Mouse (Mus musculus) heart, embryonic 14.5 days (tissue): ENCODE results near the gene H2-Aa. TPM values are rescaled to one million over a fixed set of nuclear protein-coding genes. Genes with fewer than 3 reads are reported as not detected.

ENCODE experiments used
- ATAC-seq: fragments of 200-750 bp; cut with Nextera tagmentation; 2 replicates; pipeline ENCODE4 v1.8.0; 2017; ENCODE audit warnings: low read depth, moderate TSS enrichment; ENCODE audit not compliant: insufficient number of reproducible peaks, insufficient read depth, low FRiP score
- H3K27ac ChIP-seq, 2 experiments: fragments of 200-500 bp in 1 of 2; fragments of 300-500 bp in 1 of 2; sonication (generic) in 1 of 2; replicated peaks in 1 of 2; 2 replicates each; pipeline ENCODE4 v1.5.1; 2012 to 2014; ENCODE audit warnings: low read depth in 2 of 2, low read length in 2 of 2, control low read depth in 1 of 2, mild to moderate bottlenecking in 1 of 2, mixed read lengths in 1 of 2; ENCODE audit not compliant: control insufficient read depth in 1 of 2, insufficient read depth in 1 of 2
- H3K27me3 ChIP-seq: fragments of 300-500 bp; sonication (generic); 2 replicates; pipeline ENCODE4 v1.6.1; 2014; ENCODE audit warnings: mild to moderate bottlenecking, low read length, control low read depth; ENCODE audit not compliant: control insufficient read depth, insufficient read depth
- H3K36me3 ChIP-seq: fragments of 300-500 bp; sonication (generic); 2 replicates; pipeline ENCODE4 v1.6.1; 2014; ENCODE audit warnings: mild to moderate bottlenecking, control low read depth, low read length, mixed read lengths; ENCODE audit not compliant: control insufficient read depth, insufficient read depth
- H3K4me1 ChIP-seq, 2 experiments: fragments of 200-500 bp in 1 of 2; fragments of 300-500 bp in 1 of 2; sonication (generic) in 1 of 2; 2 replicates each; pipeline ENCODE4 v1.6.1; 2012 to 2014; ENCODE audit warnings: low read length in 2 of 2, control low read depth in 1 of 2, mixed read lengths in 1 of 2; ENCODE audit not compliant: control insufficient read depth in 2 of 2, insufficient read depth in 2 of 2
- H3K4me2 ChIP-seq: fragments of 300-500 bp; sonication (generic); 2 replicates; pipeline ENCODE4 v1.6.1; 2014; ENCODE audit warnings: mild to moderate bottlenecking, low read length
- H3K4me3 ChIP-seq, 2 experiments: fragments of 200-500 bp in 1 of 2; fragments of 300-500 bp in 1 of 2; sonication (generic) in 1 of 2; 2 replicates each; pipeline ENCODE4 v1.5.1; 2012 to 2014; ENCODE audit warnings: low read length in 2 of 2, mild to moderate bottlenecking in 2 of 2, control low read depth in 1 of 2, low read depth in 1 of 2, moderate library complexity in 1 of 2; ENCODE audit not compliant: control insufficient read depth in 1 of 2, insufficient read depth in 1 of 2
- H3K9ac ChIP-seq: fragments of 300-500 bp; sonication (generic); 2 replicates; pipeline ENCODE4 v1.6.1; 2014; ENCODE audit warnings: mild to moderate bottlenecking, low read length
- H3K9me3 ChIP-seq: fragments of 300-500 bp; sonication (generic); 2 replicates; pipeline ENCODE4 v1.6.1; 2016; ENCODE audit warnings: low read length, control low read depth; ENCODE audit not compliant: control insufficient read depth
- WGBS: fragments of 180-500 bp; shearing (Covaris S2); extraction: QIAGEN DNeasy Blood & Tissue Kit; methylation state at CpG from one replicate; pipeline ENCODE4 v1.1.7; 2014; 5-methylcytosine and 5-hydroxymethylcytosine counted together
- polyA plus RNA-seq: library from polyadenylated mRNA; unstranded; fragments of >200 nt; fragmentation: Nextera tagmentation; extraction: Ambion mirVana; gene quantifications from 2 replicates; pipeline ENCODE4 v1.2.1, GENCODE M21; 2014

The H2-Aa gene
- polyA plus RNA-seq, 1 experiment from 2014 or later: 1.2 TPM

DNA sequence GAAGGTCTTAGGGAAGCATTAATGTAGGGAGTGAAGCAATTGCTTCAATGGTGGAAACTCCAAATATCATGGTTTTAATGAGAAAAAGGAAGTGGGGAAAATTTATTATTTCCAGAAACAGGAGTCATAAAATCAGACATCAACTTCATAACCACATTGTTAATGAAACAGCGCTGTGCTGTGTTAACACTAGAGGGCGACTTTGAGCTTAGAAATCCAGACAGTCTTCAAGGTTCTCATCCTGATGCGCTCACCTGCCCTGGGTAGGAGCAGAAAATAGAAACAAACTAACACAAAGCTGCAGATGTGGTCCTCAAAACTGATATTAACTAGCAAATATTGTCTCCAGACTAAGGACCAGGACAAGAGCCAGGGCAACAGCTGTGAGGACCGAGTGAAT is 37.7 kb downstream of the H2-Aa start:
- H3K4me2 ChIP-seq: no peak overlapping the region
- peaks cover 8% of the 10 kb centered on the region; the same call in 1 of the 2 replicates for H3K27me3 ChIP-seq
- no peak overlapping the region for H3K4me3 ChIP-seq
- 0 out of 2 replicates have a peak, but pooled peaks cover 2% of the 10 kb centered on the region for H3K9me3 ChIP-seq
- WGBS: 14% methylated on average over 4 of the region's 4 CpGs
- H3K36me3 ChIP-seq: no peaks in the 10 kb centered on the region
- no peaks in the 10 kb centered on the region for H3K4me1 ChIP-seq
- no peak overlapping the region for H3K27ac ChIP-seq
- ATAC-seq: no peak
- no peak overlapping the region for H3K9ac ChIP-seq

DNA sequence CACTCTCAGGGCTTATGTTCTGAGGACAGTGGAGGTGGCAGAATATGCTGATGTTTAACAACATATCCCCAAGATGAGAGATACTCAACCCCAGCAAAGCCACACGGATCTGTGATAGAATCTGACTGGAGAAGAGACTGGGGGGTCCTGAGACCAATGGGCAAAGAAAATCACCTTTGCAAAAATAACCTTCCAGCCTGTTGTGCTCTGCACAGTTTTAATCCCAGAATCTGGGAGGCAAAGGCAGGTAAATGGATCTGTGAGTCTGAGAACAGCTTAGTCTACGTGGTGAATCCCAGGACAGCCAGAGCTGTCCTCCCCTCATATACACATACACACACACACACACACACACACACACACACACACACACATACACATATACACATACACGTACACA is 38.3 kb downstream of the H2-Aa start:
- Histone ChIP-seq H3K9me3 (0 out of 2 replicates have a peak, but pooled peaks cover 2% of the 10 kb centered on the region), H3K4me2 (no peak overlapping the region), H3K36me3 (no peaks in the 10 kb centered on the region), H3K27me3 (peaks cover 8% of the 10 kb centered on the region; the same call in 1 of the 2 replicates), H3K9ac (no peak overlapping the region), H3K27ac (no peak overlapping the region), H3K4me1 (no peaks in the 10 kb centered on the region), H3K4me3 (no peak overlapping the region)
- ATAC-seq: no peak
- WGBS: 42% methylated on average over 3 of the region's 3 CpGs

- 64% methylated on average over 2 of the region's 2 CpGs for WGBS
- Histone ChIP-seq H3K27ac (no peak overlapping the region), H3K36me3 (no peaks in the 10 kb centered on the region), H3K4me3 (no peak overlapping the region), H3K4me1 (no peaks in the 10 kb centered on the region), H3K9ac (no peak overlapping the region), H3K9me3 (0 out of 2 replicates have a peak, but pooled peaks cover 2% of the 10 kb centered on the region), H3K27me3 (peaks cover 8% of the 10 kb centered on the region; the same call in 1 of the 2 replicates), H3K4me2 (no peak overlapping the region)
- no peak for ATAC-seq
Observed at GRCm38 (mm10) chr17:34248764-34249163, 38.9 kb downstream of the H2-Aa start.

DNA sequence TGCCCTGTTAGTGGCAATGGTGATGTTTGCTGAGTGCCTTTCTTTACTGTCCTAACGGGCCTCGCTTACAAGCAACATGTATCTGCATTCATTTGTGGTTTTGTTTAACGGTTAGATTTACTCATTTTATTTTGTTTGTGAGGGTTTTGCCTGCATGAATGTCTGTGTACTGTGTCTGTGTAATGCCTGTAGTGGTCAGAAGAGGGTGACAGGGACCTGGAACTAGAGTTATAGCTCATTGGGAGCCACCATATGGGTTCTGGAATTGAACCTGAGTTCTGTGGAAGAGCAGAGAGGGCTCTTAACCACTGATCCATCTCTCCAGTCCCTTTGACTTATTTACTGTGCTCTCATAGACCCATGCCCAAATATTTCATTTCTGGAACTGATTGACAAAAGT is 40.6 kb downstream of the H2-Aa start:
- Histone ChIP-seq H3K27me3 (peaks cover 8% of the 10 kb centered on the region; the same call in 1 of the 2 replicates), H3K27ac (no peak overlapping the region), H3K4me3 (no peak overlapping the region), H3K9ac (no peak overlapping the region), H3K36me3 (no peaks in the 10 kb centered on the region), H3K4me1 (no peaks in the 10 kb centered on the region), H3K9me3 (peaks cover 1% of the 10 kb centered on the region), H3K4me2 (no peak overlapping the region)
- 74% methylated on average over 3 of the region's 3 CpGs for WGBS
- ATAC-seq: no peak

GRCm38 (mm10) chr17:34244656-34245055 is 43.0 kb downstream of the H2-Aa start:
- Histone ChIP-seq H3K9ac (no peak overlapping the region), H3K27ac (no peak overlapping the region), H3K4me2 (no peak overlapping the region), H3K9me3 (peaks cover 9% of the 10 kb centered on the region), H3K4me3 (no peak overlapping the region), H3K36me3 (no peaks in the 10 kb centered on the region), H3K27me3 (peaks cover 8% of the 10 kb centered on the region; the same call in 1 of the 2 replicates), H3K4me1 (no peaks in the 10 kb centered on the region)
- no peak for ATAC-seq
- 65% methylated on average over 4 of the region's 4 CpGs for WGBS

- Histone ChIP-seq H3K4me1 (no peaks in the 10 kb centered on the region), H3K9me3 (peaks cover 9% of the 10 kb centered on the region), H3K4me2 (no peak overlapping the region), H3K27ac (no peak overlapping the region), H3K4me3 (no peak overlapping the region), H3K27me3 (no peaks in the 10 kb centered on the region), H3K36me3 (no peaks in the 10 kb centered on the region), H3K9ac (no peak overlapping the region)
- no peak for ATAC-seq
- WGBS: 70% methylated on average over 6 of the region's 6 CpGs
Observed at GRCm38 (mm10) chr17:34240916-34241315, 46.7 kb downstream of the H2-Aa start.

DNA sequence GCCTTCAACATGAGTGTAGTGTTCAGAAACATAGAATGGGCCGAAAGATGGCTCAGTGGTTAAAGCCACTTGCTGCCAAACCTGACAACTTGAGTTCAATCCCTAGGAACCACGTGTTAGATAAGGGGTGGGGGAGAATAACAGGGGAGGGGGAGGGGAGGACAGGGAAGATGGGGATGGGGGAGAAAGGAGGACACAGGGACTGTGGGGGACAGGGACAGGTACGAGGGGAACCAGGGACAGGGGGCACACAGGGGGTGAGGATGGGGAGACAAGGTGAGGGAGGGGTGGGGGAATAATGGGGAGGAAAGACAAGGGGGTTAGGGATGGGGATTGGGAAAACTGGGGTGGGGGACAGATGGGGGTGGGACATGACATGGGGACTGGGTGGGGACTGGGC is 47.3 kb downstream of the H2-Aa start:
- no peak overlapping the region for H3K27ac ChIP-seq
- no peak overlapping the region for H3K4me3 ChIP-seq
- peaks cover 9% of the 10 kb centered on the region for H3K9me3 ChIP-seq
- no peak for ATAC-seq
- 54% methylated on average over 3 of the region's 3 CpGs for WGBS
- H3K4me2 ChIP-seq: no peak overlapping the region
- no peaks in the 10 kb centered on the region for H3K36me3 ChIP-seq
- no peaks in the 10 kb centered on the region for H3K4me1 ChIP-seq
- no peak overlapping the region for H3K9ac ChIP-seq
- no peaks in the 10 kb centered on the region for H3K27me3 ChIP-seq

DNA sequence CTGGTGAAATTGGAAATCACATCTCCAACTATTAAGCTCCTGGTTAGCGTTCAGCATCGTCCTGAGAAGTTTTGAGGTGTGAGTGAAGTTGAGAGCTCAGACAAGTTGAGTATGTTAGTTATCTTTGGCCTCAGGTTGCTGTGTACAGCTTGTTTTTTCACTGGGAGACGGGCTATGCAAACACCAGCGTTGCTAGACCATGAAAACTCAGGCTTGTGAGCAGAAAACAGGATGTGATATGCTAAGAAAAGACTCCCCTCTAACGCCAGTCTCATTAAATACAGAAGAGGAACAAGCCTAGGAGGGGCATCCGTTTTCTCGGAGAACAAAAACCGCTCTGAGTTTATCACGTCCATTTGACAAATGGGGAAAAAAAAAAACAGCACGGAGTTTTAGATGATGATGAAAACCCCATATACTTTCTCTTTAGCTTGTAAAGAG is 48.0 kb downstream of the H2-Aa start:
- no peaks in the 10 kb centered on the region for H3K36me3 ChIP-seq
- H3K4me3 ChIP-seq: no peak overlapping the region
- H3K4me2 ChIP-seq: no peak overlapping the region
- H3K27ac ChIP-seq: no peak overlapping the region
- no peak overlapping the region for H3K9ac ChIP-seq
- H3K4me1 ChIP-seq: no peaks in the 10 kb centered on the region
- 50% methylated on average over 10 of the region's 10 CpGs for WGBS
- peaks cover 9% of the 10 kb centered on the region for H3K9me3 ChIP-seq
- no peak for ATAC-seq
- no peaks in the 10 kb centered on the region for H3K27me3 ChIP-seq
